Mouse (Mus musculus) c-Kit-positive CD71-positive TER-119-negative erythroid progenitor cells, embryonic 14.5 days (primary cell): ENCODE measurements around the gene Ppp1r12c.

ENCODE experiments used
- DNase-seq: peaks from one replicate; pipeline ENCODE4 v3.0.0-alpha.2; 2013; ENCODE audit warnings: low read depth

Gene Ppp1r12c

GRCm38 (mm10) chr7:4516332-4517050 lies 15.0 kb upstream of the Ppp1r12c start, which contains the start of gene Tnnt1:
TSS of gene Tnnt1 (minus strand) at chr7:4516382.
- no peak for DNase-seq

DNA sequence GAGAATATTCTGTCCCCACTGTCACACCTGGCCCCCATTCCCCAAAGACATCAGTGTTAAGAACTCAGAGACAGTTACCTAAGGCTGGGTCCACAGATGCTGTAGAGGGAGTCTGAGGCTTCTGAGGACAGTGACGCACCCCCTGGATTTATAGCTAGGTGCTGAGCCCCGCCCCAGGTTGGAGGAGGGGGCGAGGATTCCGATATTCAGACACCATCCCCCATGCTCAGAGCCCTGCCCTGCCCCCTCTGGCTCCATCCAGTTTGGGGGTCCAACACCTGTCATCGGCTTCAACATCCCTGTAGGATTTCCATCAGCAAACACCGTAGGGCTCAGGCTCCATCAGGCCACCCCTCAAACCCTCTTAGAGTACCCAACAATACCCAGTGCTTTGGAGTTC lies 14.4 kb upstream of the Ppp1r12c start:
- DNase-seq = no peak

DNA sequence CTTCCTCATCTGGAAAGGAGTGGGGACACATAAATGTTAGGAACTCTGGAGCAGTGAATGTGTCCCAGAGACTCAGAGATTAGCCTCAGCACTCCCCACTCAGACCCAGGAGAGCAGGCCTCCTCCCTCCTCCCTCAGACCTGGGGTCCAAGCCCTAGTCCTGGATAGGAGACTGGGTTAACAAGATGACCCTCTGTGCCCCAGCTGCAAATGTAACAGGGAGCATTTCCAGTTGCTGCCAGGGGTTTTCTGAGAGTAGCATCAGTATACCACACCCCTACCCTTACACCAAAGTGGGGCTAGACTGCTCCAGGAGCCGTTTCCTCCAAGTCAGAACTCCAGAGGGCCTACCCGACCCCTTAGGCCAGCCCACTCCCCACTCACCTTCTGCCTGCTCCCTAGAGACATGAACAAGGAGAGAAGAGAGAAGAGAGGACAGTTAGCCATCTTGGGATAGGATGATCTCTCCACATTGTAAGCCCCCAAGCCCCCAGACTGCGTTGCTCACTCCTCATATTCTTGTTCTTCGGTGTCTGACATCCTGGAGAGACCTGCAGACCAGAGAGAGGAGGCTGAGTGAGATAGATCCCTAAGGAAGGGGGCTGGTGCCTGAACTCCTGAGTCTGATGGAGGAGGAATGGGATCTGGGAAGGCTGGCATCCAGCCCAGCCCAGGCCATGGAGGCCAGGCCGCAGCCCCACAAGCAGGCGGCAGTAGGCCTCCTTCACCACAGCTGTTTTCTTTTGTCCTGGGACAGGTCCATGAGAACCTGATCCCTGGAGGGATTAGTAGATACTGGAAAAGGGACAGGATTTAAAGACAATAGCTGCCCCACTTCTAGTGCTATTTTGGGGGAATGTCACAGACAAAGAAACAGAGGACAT lies 12.6 kb upstream of the Ppp1r12c start:
- DNase-seq = no peak

DNA sequence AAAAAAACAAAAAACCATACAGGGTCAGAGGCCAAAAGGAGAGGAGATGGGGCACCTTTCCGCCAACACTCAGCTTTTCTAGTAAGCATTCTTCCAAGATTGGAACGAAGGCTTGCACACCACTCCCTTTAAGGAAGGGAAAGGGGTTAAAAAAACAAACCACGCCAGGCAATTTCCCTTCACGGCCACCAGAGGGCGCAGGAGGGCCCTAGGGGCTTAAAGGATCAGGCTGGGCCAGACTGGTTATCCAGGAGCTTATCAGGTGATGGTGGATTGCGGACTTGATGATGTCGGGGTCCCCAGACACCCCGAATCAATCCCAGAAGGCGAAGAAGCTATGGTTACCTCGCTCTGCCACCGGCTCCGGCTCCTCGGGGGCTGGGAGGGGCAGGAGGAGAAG lies 11.8 kb upstream of the Ppp1r12c start:
- peak; percentile 56 for DNase-seq

GRCm38 (mm10) chr7:4511489-4512224 lies 10.2 kb upstream of the Ppp1r12c start:
- no peak for DNase-seq

- peak; percentile 68 for DNase-seq
These were observed 8.6 kb upstream of the Ppp1r12c start for GRCm38 (mm10) chr7:4509863-4510608.

DNA sequence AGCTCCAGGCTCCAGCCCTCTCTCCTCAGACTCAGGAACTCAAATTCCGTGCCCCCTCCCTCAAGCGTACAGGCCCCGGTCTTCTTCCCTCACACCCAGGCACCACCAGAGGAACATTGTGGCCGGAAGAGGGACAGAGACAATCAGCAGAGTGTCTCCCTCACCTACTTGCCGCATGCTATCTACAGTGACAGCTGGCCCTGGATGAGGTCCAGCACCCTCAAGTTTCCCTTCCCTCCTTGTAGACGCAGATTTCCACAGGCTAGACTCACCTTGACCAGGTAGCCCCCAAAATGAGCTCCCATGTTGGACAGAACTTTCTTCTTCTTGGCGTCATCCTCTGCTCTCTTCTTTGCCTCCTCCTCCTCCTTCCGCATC lies 7.2 kb upstream of the Ppp1r12c start:
- no peak for DNase-seq

DNA sequence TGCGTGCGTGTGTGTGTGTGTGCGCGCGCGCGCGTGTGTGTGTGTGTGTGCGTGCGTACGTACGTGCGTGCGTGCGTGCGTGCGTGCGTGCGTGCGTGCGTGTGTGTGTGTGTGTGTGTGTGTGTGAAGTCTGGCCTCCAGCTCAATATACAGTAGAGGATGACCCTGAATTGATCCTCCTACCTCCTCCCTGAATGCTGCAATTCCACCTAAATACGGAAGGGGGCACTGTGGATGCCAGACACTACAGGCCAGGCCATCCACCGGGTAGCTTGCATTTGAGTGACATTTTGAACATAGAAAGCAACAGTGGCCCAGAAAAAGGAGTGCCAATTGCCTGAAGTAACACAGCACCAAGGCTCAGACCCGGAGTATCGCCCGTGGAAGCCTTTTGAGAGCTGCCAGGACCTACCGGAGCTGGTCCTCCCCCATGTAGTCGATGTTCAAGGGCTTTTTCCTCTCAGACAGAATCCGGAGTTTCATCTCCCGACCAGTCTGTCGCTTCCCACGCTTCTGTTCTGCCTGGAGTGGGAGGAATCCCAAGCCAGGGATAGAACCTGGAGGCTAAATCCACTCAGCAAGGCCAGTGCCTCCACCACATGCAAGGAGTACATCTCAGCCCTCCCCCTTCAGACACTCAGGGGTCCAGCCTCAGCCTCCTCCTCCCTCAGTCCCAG lies 6.7 kb upstream of the Ppp1r12c start:
- DNase-seq = no peak

- DNase-seq = no peak
These were observed 5.7 kb upstream of the Ppp1r12c start for GRCm38 (mm10) chr7:4507220-4507619.

DNA sequence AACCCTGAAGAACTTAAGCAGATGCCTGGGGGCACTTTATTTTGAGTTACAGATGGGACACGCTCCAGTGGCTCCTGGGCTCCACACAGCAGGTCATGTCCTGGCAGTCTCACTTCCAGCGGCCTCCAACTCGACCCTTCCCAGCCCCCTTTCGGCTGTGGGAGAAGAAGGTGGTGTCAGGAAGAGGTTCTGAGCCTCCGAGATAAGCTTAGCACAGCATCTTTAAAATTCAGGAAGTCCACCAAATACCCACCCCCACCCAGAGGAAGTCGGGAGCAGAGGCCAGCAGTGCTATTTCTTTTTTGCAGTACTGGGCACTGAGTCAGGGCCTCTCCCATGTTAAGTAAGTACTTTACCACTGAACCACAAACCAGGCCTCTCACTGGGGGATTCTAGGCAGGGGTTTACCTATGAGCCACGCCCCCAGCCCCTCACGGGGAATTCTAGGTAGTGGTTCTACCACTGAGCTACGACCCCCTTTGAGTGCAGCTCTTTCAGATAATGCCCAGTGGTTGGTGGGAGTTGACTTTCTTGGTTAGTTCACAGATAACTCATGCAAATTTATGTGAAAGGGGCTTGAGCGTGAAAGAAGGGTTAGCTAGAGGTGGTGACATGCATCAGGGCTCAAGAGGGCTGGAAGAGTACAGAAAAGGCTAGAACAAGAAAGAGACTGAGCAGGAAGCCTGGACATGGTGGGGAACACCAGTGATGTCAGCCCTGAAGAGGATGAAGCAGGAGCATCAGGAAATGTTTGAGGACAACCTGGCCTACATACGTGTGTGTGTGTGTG lies 3.4 kb upstream of the Ppp1r12c start:
- no peak for DNase-seq

DNA sequence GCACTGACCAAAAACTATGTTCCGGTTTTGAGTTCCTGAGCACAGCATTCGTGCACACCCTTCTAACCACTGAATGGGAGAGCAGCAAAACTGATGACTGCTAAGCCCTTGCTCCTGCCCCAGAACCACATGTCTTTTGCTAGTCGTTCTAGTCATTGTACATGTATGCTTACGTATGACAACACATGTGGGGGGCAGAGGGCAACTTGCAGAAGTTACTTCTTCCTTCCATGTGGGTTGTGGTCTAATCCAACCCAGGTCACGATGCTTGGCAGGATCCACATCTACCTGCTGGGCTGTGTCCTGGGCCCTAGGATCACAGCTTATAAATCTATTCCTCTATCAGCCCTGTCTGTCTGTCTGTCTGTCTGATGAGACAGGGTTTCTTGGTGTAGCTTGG lies 2.4 kb upstream of the Ppp1r12c start:
- no peak for DNase-seq

DNA sequence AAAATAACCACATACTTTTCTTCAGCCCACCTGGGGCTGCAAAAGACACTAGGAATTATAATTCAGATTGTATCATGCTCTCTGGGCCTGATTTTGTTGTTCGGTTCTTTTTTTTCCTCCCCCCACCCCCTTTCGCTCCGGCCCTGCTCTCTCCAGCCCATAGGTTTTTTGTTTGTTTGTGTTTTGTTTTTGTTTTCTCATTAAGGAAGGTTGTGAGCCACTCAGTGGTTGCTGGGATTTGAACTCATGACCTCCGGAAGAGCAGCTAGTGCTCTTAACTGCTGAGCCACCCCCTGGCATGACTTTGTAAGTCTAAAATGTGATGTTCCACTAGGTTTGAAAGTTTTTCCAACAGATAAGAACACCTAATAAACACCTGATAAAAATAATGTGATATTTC lies 1.6 kb upstream of the Ppp1r12c start:
- DNase-seq = no peak

GRCm38 (mm10) chr7:4502421-4503090 lies 1.1 kb upstream of the Ppp1r12c start:
- peak; percentile 72 for DNase-seq

- DNase-seq = no peak
These were observed 498 bp downstream of the Ppp1r12c start for GRCm38 (mm10) chr7:4500892-4501471.

- DNase-seq = no peak
These were observed 2.4 kb downstream of the Ppp1r12c start for GRCm38 (mm10) chr7:4499034-4499433.

GRCm38 (mm10) chr7:4498251-4498650 lies 3.2 kb downstream of the Ppp1r12c start:
- no peak for DNase-seq

- DNase-seq = no peak
These were observed 4.1 kb downstream of the Ppp1r12c start for GRCm38 (mm10) chr7:4497271-4497903.

DNA sequence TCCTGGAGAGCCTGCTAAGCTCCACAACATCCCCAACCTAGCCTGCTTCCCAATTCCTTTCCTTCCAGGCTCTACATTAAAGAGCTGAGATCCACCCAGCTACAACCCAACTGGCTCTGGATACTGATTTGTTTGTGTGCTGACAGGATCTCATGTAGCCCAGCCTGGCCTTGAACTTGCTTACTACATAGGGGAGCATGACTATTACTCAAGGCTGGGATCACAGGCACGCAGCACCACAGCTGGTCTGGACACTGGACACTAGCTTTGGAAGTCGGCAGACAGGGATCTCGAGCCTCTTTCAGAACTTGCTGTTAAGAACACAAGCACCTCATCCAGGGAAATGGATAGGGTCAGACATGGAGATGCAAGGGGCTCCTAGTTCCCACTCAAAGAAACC lies 5.0 kb downstream of the Ppp1r12c start:
- DNase-seq = no peak

- no peak for DNase-seq
These were observed 7.5 kb downstream of the Ppp1r12c start for GRCm38 (mm10) chr7:4493991-4494390.
